Mouse (Mus musculus): ENCODE measurements around the gene Ptpn23. TPM values are rescaled to one million over a fixed set of nuclear protein-coding genes. Genes with fewer than 3 reads are reported as not detected.

The Ptpn23 gene
- polyA plus RNA-seq (2012; rRNA removed): 2.6 and 3.1 TPM in 2 replicates

DNA sequence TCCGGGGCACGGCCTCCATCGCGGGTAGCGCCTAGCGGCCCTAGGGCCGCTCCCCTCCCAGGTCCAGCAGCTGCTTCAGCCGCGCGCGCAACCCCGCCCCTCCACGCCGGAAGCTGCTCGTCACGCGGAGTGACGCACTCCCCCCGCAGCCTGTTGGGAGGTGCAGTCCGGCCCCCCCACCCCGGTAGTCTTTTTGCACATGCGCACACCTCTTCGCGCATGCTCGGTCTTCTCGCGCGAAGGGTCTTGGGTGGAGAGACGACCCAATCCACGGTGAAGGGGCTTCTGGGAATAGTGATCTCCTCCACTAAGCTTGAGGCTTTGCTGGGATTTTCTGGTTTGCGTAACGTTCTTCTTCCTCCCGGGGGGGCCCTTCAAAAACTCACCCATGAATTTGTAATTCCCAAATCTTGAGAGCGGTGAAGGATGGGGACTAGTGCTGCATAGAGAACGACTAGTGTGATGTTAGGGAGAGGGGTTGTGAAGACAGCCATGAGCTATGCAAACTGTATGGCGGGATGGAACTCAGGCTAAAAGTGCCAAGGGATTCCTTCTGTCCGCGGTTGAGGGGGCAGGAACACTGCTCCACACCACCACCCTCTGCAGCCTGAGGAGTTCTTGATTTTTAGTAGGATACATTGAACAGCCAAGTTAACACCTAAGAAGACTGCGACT, at the start of gene Ptpn23:
Ptpn23 (minus strand) TSS at position 115 of the 675 bp plus-strand sequence.

GRCm38 (mm10) chr9:110419511-110420112, 11.6 kb upstream of the Ptpn23 start, which contains the start of gene Ngp:
TSS of gene Ngp (plus strand) at chr9:110419747.

Other genes with a start within 250 kb of the Ptpn23 start
- gene Cspg5, start 164.4 kb downstream of the Ptpn23 start, polyA plus RNA-seq (2012; rRNA removed): 0.14 and 0.15 TPM in 2 replicates
- 5.1 and 5.9 TPM in 2 replicates for gene Elp6, start 103.0 kb downstream of the Ptpn23 start, polyA plus RNA-seq (2012; rRNA removed)
- gene Scap, start 74.9 kb downstream of the Ptpn23 start, polyA plus RNA-seq (2012; rRNA removed): 23.9 and 26.3 TPM in 2 replicates
- gene Ngp, start 11.5 kb upstream of the Ptpn23 start, polyA plus RNA-seq (2012; rRNA removed): 689 and 935 TPM in 2 replicates
- 3.3 and 4.0 TPM in 2 replicates for gene Klhl18, start 68.5 kb upstream of the Ptpn23 start, polyA plus RNA-seq (2012; rRNA removed)
- gene Kif9, start 68.7 kb upstream of the Ptpn23 start, polyA plus RNA-seq (2012; rRNA removed): 0.16 and 0.20 TPM in 2 replicates
- 20.0 and 26.1 TPM in 2 replicates for gene Setd2, start 124.4 kb upstream of the Ptpn23 start, polyA plus RNA-seq (2012; rRNA removed)
- 1.8 TPM in 2 replicates for gene Nradd, start 216.2 kb upstream of the Ptpn23 start, polyA plus RNA-seq (2012; rRNA removed)
- gene Nbeal2, start 245.9 kb upstream of the Ptpn23 start, polyA plus RNA-seq (2012; rRNA removed): 6.3 and 7.9 TPM in 2 replicates
- gene Ccdc12, start 248.3 kb upstream of the Ptpn23 start, polyA plus RNA-seq (2012; rRNA removed): 59.7 and 60.4 TPM in 2 replicates

Data from liver, embryonic 18 days (tissue).